Mouse (Mus musculus) frontal cortex, postnatal 36 days (tissue): ENCODE measurements at regions not wholly inside any gene's neighbourhood (a gene's known extent, or its start where the extent isn't known, plus 50 kb on each side); places are given as distances from the start of the nearest gene placed in this dataset.
A peak's percentile ranks its signal among the peaks of the same experiment; 100 is the strongest.

Source experiments
- DNase-seq, 2 experiments: peaks; one replicate each; pipeline ENCODE4 v3.0.0; 2022; ENCODE audit warnings: low spot score in 2 of 2

DNA sequence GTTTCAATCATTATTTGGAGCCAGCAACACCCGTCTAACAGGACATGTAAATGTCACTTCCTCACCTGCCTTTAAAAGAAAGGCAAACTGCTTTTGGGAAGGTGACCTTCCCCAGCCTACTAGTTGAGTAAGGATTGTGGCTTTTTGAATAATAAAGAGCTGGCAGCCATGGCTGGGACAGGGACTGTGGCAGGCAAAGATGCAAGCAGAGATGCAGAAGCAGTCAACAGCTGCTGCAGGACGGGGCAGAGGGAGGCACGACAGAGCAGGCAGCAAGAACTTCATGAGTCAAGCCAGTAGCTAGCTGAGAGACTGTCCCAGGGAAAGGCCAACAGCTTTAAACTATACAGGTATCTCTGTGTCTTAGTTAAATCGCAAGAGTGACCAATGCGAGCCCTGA lies 334.7 kb upstream of the Zfp462 start:
- DNase-seq = no peak

GRCm38 (mm10) chr4:54611990-54612980 lies 332.6 kb upstream of the Zfp462 start:
- no peak for DNase-seq

GRCm38 (mm10) chr4:54613076-54613475 lies 331.8 kb upstream of the Zfp462 start:
- no peak for DNase-seq

DNA sequence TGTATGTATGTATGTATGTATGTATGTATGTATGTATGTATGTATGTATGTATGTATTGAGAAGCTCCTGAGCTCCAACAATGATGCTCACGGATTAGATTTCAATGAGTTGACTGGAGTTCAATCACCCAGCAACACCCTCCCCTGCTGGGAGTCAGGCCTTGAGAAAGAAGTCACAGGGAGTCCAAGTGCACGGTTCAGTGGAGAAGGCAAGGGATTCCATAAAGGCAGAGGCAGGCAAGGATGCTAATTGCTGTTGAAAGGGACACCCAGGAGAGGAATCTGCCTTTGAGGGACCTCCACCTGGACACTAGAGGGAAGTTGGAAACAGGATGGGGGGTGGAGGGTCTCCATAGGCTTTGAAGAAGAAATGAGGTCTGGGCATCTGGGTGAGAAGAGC lies 331.2 kb upstream of the Zfp462 start:
- DNase-seq = no peak

DNA sequence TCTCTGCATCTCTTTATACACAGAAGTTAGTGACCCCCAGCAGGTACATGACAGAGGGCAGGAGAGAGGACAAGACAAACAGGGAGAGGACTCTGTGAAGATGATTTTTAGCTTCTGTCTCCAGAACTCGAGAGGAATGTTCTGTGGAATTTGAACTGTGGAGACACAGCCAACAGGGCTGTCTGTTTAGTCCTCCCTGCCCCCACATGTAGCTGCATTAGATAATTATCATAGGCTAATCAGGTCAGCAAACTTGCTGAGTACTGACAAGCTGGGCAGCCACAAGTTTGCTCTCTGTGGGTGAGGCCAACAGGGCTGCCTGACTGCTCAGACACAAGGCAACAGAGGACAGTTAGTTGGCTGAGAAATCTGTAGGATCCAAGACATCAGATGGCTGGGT lies 329.0 kb upstream of the Zfp462 start:
- no peak for DNase-seq

- no peak for DNase-seq
Measured at GRCm38 (mm10) chr4:54624024-54624873, 320.6 kb upstream of the Zfp462 start.

GRCm38 (mm10) chr4:54636986-54637641 lies 307.7 kb upstream of the Zfp462 start:
- peak in 1 of 2 experiments; percentile 9 for DNase-seq

DNA sequence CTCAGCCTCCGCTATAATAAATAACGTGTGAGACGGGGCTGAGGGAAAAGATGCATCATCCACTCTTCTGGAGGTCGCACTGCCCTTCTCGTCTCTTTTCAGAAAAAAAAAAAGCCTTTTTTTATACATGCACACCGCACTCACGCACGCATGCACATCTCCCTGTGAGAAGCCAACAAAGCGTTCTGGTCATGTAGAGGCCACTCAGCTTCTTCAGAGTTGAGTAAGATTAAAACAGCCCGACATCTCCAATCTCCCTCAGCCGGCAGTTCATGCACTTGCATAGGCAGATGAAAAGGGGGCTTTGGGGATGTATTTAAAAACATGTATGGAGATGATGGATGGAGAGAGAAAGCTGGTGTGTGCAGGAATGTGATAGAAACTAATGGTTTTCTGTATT lies 298.8 kb upstream of the Zfp462 start:
- DNase-seq = peak in 1 of 2 experiments; percentile 3

GRCm38 (mm10) chr4:54646459-54646858 lies 298.4 kb upstream of the Zfp462 start:
- peak; percentile 9 to 21 for DNase-seq

DNA sequence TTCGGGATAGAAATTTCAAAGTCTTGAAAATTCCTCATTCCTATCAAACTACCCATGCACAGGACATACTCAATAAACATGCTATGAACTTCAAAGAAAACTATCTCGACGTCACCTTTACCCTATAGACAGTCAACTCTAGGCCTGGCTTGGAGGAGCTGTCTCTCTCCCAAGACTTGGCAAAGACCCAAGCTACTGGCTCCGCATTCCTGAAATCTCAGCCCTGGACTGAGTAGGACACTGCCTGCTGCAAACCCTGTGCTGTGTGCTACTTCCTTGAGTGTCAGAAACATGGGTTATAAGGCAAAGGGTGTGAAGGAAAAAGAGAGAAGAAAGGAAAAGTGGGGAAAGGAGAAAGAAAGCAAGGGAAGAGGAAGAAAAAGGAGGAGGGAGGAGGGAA lies 296.6 kb upstream of the Zfp462 start:
- DNase-seq = no peak

- no peak for DNase-seq
Measured at GRCm38 (mm10) chr4:54651646-54652110, 293.2 kb upstream of the Zfp462 start.

DNA sequence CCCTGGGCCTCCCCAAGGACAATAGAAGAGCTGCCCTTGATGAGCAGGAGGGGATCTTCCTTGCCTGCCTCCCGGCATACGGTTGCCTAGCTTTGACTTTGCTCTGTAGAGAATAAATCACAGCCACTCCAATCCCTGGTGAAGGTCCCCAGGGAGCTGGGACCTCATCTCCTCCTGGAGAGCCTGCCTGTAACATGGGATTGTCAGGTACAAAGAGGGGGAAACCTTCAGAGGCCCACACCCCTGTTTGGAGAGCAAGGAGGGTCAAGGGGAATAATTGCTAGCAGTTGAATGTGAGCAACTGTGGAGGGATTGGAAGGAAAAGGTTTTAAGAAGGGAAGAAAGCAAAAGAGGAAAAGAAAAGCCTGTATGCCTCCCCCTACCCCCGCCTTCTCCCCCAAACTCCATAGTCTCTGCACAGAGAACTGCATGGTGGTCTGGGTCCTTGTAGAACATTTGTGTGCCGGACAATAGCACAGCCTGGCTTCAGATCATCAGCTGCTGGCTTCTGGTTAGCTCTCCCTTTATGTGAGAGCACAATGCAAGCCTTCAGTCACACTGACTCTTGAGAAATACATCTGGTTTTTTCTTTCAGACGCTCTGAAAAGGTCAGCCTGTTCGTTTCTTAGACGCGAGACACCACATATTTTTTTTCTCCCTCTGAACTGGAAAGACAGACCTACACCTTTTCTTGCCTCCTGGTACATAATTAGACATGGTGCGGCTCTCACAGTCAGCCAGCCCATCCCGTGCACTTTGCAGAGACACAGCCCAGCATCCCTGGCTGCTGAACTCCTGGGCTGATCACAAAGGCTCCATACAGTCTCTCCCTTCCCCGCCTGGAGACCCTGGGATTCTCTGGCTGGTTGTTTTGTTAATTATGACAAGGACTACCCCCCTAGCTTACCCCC lies 292.5 kb upstream of the Zfp462 start:
- peak in 1 of 2 experiments; percentile 13 for DNase-seq

DNA sequence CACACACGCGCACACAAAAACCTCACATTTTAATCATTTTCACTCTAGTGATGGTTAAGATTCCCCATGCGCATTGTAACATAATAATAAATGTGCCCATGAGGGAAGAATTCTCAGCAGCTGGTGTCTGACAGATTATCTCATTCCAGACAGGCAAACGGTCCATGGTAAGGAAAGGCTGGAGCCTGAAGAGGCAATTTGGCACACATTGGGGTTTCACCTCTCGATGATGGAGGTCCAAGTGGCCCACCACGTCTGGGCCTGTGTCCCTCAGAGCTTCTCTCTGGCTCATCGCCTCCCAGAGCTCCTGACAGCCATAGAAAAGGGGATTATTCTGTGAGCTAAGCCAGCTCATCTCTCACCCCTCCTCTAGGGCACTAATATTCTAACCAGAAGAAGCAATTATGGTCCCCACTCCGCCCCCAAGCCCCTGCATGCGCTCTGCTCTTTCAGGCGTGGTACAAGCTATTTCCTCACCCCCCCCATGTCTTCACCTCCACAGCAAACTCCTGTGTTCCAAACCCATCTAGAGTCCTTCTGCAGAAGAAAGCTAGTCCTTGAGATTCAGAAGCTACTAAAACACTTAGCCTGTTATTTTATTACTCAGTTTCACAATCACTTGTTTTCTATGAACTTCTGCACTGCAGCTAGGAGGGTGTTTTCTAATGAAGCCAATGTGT lies 291.6 kb upstream of the Zfp462 start:
- no peak for DNase-seq
